Comparison of ENCODE assay signal across 25 mouse cellular contexts in the genomic region with DNA sequence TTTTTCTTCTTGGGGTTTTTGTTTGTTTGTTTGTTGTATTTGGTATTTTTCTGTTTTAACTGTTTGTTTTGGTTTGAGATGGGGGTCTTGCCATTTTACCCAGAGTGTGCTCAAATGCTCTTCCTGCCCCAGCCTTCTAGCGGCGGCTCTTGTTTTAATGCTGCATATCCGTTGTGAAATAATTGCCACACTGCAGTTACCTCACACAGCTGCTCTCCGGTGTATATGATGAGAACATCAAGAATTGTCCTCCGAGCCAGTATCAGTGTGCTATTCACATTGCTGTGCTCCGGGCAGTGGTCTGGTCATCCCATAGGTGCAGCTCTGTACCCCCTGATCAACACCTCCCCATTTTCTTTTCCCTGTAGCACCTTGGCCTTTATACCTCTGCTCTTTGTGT.
"Had no signal": no experiment of that assay in that cellular context is flagged by ENCODE, and none has a peak within 500 bp of the region (broad histone marks: within the 10 kb centered on the region; RNA-seq: fewer than 3 reads in every experiment).

No protein-coding gene starts in this region.

- H3K27ac ChIP-seq: gastrocnemius, adult 2 months; heart, adult 2 months; heart, embryonic 13.5 days; heart, embryonic 15.5 days; hindbrain, embryonic 14.5 days; intestine, embryonic 15.5 days; layer of hippocampus, adult 2 months; left cerebral cortex, adult 2 months; limb, embryonic 13.5 days; limb, embryonic 15.5 days had no signal

- DNase-seq: gastrocnemius, adult 2 months; gastrocnemius, postnatal 10 days; gastrocnemius, postnatal 25 days; heart, adult 2 months; heart, postnatal 14 days; heart, postnatal 36 days; kidney, adult 18-20 months; kidney, adult 8-10 months; kidney, postnatal 10 days; kidney, postnatal 25 days; kidney, postnatal 4 days; left cerebral cortex, postnatal 4 days had no signal

- H3K9me3 ChIP-seq: heart, embryonic 13.5 days; heart, embryonic 15.5 days; intestine, embryonic 15.5 days; limb, embryonic 13.5 days; limb, embryonic 15.5 days had no signal

- H3K4me3 ChIP-seq: gastrocnemius, adult 2 months; heart, adult 2 months; heart, embryonic 13.5 days; heart, embryonic 15.5 days; intestine, embryonic 15.5 days; layer of hippocampus, adult 2 months; left cerebral cortex, adult 2 months; limb, embryonic 13.5 days; limb, embryonic 15.5 days had no signal

- H3K9ac ChIP-seq: heart, embryonic 13.5 days; heart, embryonic 15.5 days; hindbrain, embryonic 14.5 days; intestine, embryonic 15.5 days; limb, embryonic 13.5 days; limb, embryonic 15.5 days had no signal

- H3K27me3 ChIP-seq: heart, embryonic 13.5 days; heart, embryonic 15.5 days; intestine, embryonic 15.5 days; limb, embryonic 13.5 days; limb, embryonic 15.5 days had no signal

- H3K36me3 ChIP-seq: heart, embryonic 13.5 days; heart, embryonic 15.5 days; intestine, embryonic 15.5 days; limb, embryonic 13.5 days; limb, embryonic 15.5 days had no signal

- ATAC-seq: hindbrain, embryonic 16.5 days; inflammation-experienced regulatory T-cells, adult 6 months; intestine, embryonic 15.5 days; intestine, postnatal 0 days had no signal

- H3K4me2 ChIP-seq: heart, embryonic 11.5 days; heart, embryonic 13.5 days; heart, embryonic 15.5 days; hindbrain, embryonic 14.5 days; intestine, embryonic 15.5 days; limb, embryonic 13.5 days; limb, embryonic 15.5 days; liver, embryonic 11.5 days had no signal
